Mouse (Mus musculus) liver, embryonic 11.5 days (tissue): ENCODE data around the gene Kcnq1. TPM values are rescaled to one million over a fixed set of nuclear protein-coding genes. Genes with fewer than 3 reads are reported as not detected.

ENCODE experiments used
- ATAC-seq: fragments of 200-750 bp; cut with Nextera tagmentation; replicated peaks from 2 replicates; pipeline ENCODE4 v1.8.0; 2017; ENCODE audit warnings: moderate number of reproducible peaks, mild to moderate bottlenecking, moderate TSS enrichment, moderate library complexity; ENCODE audit not compliant: low FRiP score
- DNase-seq: peaks from one replicate; pipeline ENCODE4 v3.0.0-alpha.2; 2017; ENCODE audit warnings: low spot score
- H3K27ac ChIP-seq: fragments of 300-500 bp; sonication (generic); 2 replicates; pipeline ENCODE4 v1.5.1; 2014; ENCODE audit warnings: mild to moderate bottlenecking, low read depth, low read length, control low read depth
- H3K27me3 ChIP-seq: fragments of 300-500 bp; sonication (generic); replicated peaks from 2 replicates; pipeline ENCODE4 v1.6.1; 2014; ENCODE audit warnings: low read length, mixed read lengths; ENCODE audit not compliant: control insufficient read depth, insufficient read depth
- H3K36me3 ChIP-seq: fragments of 300-500 bp; sonication (generic); 2 replicates; pipeline ENCODE4 v1.6.1; 2014; ENCODE audit warnings: mild to moderate bottlenecking, low read length, moderate library complexity, mixed read lengths; ENCODE audit not compliant: control insufficient read depth, insufficient read depth
- H3K4me1 ChIP-seq: fragments of 300-500 bp; sonication (generic); replicated peaks from 2 replicates; pipeline ENCODE4 v1.6.1; 2014; ENCODE audit warnings: low read length, mixed read lengths; ENCODE audit not compliant: control insufficient read depth, insufficient read depth
- H3K4me2 ChIP-seq: fragments of 300-500 bp; sonication (generic); 2 replicates; pipeline ENCODE4 v1.6.1; 2014; ENCODE audit warnings: mild to moderate bottlenecking, control low read depth, moderate library complexity
- H3K4me3 ChIP-seq: fragments of 300-500 bp; sonication (generic); 2 replicates; pipeline ENCODE4 v1.5.1; 2014; ENCODE audit warnings: low read depth, low read length, control low read depth
- H3K9ac ChIP-seq: fragments of 300-500 bp; sonication (generic); 2 replicates; pipeline ENCODE4 v1.6.1; 2014; ENCODE audit warnings: low read depth, low read length, control low read depth
- H3K9me3 ChIP-seq: fragments of 300-500 bp; sonication (generic); 2 replicates; pipeline ENCODE4 v1.6.1; 2016; ENCODE audit warnings: low read length, inconsistent platforms, mixed read lengths; ENCODE audit not compliant: control insufficient read depth
- WGBS: fragments of 180-500 bp; shearing (Covaris S2); extraction: QIAGEN DNeasy Blood & Tissue Kit; methylation state at CpG from one replicate; pipeline ENCODE4 v1.1.7; 2014; 5-methylcytosine and 5-hydroxymethylcytosine counted together
- polyA plus RNA-seq: library from polyadenylated mRNA; unstranded; fragments of >200 nt; fragmentation: Nextera tagmentation; extraction: Ambion mirVana; gene quantifications from 2 replicates; pipeline ENCODE4 v1.2.1, GENCODE M21; 2014

Kcnq1 gene
- polyA plus RNA-seq, 1 experiment from 2014 or later = 0.59 TPM

DNA sequence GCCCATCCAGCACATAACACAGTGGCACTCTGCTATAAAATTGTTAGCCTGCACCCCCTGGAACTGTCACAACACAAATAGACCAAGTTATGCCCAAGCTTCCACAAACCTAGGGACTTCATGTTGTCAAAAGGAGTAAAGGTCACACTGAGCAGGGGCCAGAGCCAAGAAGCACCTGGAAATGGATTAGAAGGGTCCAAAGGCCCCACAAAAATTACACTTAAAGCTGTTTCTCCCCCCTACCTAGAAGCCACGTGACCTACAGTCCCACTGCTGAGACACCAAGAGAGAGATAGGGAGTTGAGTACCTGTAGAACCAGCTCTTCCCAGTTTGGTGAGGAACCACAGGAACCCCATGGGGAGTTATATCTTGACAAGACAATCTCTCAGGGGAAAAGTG is 253.6 kb downstream of the Kcnq1 start:
- Histone ChIP-seq H3K27me3 (no peaks in the 10 kb centered on the region; the same call in 1 of the 2 replicates), H3K9me3 (no peaks in the 10 kb centered on the region), H3K4me2 (no peak overlapping the region), H3K36me3 (no peaks in the 10 kb centered on the region), H3K4me1 (peaks cover 7% of the 10 kb centered on the region), H3K4me3 (no peak overlapping the region), H3K27ac (no peak overlapping the region), H3K9ac (no peak overlapping the region)
- DNase-seq (no peak), ATAC-seq (no peak)
- 75% methylated on average over 1 of the region's 1 CpGs for WGBS

DNA sequence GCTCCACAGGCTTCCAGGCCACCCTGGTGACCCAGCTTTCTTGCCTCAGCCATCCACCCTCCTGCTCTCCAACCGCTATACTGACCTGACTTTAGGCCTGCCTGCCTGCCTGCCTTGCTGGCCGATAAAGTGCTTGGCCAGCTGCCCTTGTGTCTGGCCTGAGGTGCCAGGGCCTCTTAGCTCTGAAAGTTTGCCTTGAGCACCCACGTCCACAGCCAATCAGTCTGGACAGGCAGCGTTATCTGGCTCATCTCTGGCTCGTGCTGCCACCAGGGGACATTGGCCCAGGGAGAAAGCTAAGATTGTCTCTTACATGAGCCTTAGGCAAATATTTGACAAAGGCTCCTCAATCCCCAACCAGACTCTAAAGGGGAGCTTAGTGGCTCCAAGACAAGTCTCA is 254.6 kb downstream of the Kcnq1 start:
- ATAC-seq (no peak), DNase-seq (no peak)
- Histone ChIP-seq H3K4me1 (peaks cover 16% of the 10 kb centered on the region), H3K4me2 (no peak overlapping the region), H3K4me3 (no peak overlapping the region), H3K9me3 (no peaks in the 10 kb centered on the region), H3K9ac (no peak overlapping the region), H3K27ac (no peak overlapping the region), H3K27me3 (no peaks in the 10 kb centered on the region; the same call in 1 of the 2 replicates), H3K36me3 (no peaks in the 10 kb centered on the region)
- 64% methylated on average over 5 of the region's 5 CpGs for WGBS

- ATAC-seq = no peak
- 72% methylated on average over 7 of the region's 7 CpGs for WGBS
- no peaks in the 10 kb centered on the region; the same call in 1 of the 2 replicates for H3K27me3 ChIP-seq
- H3K4me1 ChIP-seq = peaks cover 27% of the 10 kb centered on the region
- no peaks in the 10 kb centered on the region for H3K9me3 ChIP-seq
- H3K9ac ChIP-seq = no peak overlapping the region
- H3K4me3 ChIP-seq = no peak overlapping the region
- no peaks in the 10 kb centered on the region for H3K36me3 ChIP-seq
- DNase-seq = no peak
- H3K4me2 ChIP-seq = no peak overlapping the region
- no peak overlapping the region for H3K27ac ChIP-seq
These were observed 258.1 kb downstream of the Kcnq1 start for GRCm38 (mm10) chr7:143364092-143364832.

- Histone ChIP-seq H3K36me3 (no peaks in the 10 kb centered on the region), H3K9ac (no peak overlapping the region), H3K4me1 (peaks cover 27% of the 10 kb centered on the region), H3K27me3 (no peaks in the 10 kb centered on the region; the same call in 1 of the 2 replicates), H3K4me3 (no peak overlapping the region), H3K9me3 (no peaks in the 10 kb centered on the region), H3K27ac (no peak overlapping the region), H3K4me2 (no peak overlapping the region)
- 0 out of 2 replicates have a peak, but pooled peaks have one; percentile 36 for ATAC-seq
- 71% methylated on average over 8 of the region's 8 CpGs for WGBS
- no peak for DNase-seq
These were observed 259.0 kb downstream of the Kcnq1 start for GRCm38 (mm10) chr7:143364969-143365839.

GRCm38 (mm10) chr7:143367366-143368266 is 261.5 kb downstream of the Kcnq1 start:
- Histone ChIP-seq H3K36me3 (no peaks in the 10 kb centered on the region), H3K4me2 (peak overlapping the region; percentile 12; the same call in 1 of the 2 replicates), H3K4me3 (no peak overlapping the region), H3K27me3 (no peaks in the 10 kb centered on the region; the same call in 1 of the 2 replicates), H3K4me1 (peaks cover 29% of the 10 kb centered on the region), H3K9me3 (no peaks in the 10 kb centered on the region), H3K27ac (no peak overlapping the region), H3K9ac (no peak overlapping the region)
- no peak for ATAC-seq
- WGBS = 60% methylated on average over 20 of the region's 20 CpGs
- DNase-seq = no peak

GRCm38 (mm10) chr7:143368267-143368643 is 262.1 kb downstream of the Kcnq1 start:
- DNase-seq = no peak
- no peak for ATAC-seq
- Histone ChIP-seq H3K27me3 (no peaks in the 10 kb centered on the region), H3K9me3 (no peaks in the 10 kb centered on the region), H3K36me3 (no peaks in the 10 kb centered on the region), H3K4me1 (peaks cover 30% of the 10 kb centered on the region), H3K27ac (no peak overlapping the region), H3K4me2 (no peak overlapping the region; the same call in 1 of the 2 replicates), H3K4me3 (no peak overlapping the region), H3K9ac (no peak overlapping the region)
- 78% methylated on average over 7 of the region's 7 CpGs for WGBS

GRCm38 (mm10) chr7:143371336-143371735 is 265.2 kb downstream of the Kcnq1 start:
- Histone ChIP-seq H3K4me3 (no peak overlapping the region), H3K4me2 (no peak overlapping the region), H3K9ac (no peak overlapping the region), H3K9me3 (no peaks in the 10 kb centered on the region), H3K27ac (no peak overlapping the region), H3K36me3 (no peaks in the 10 kb centered on the region), H3K27me3 (no peaks in the 10 kb centered on the region), H3K4me1 (peaks cover 10% of the 10 kb centered on the region; the same call in 1 of the 2 replicates)
- ATAC-seq (no peak), DNase-seq (no peak)
- WGBS = 37% methylated on average over 2 of the region's 2 CpGs

DNA sequence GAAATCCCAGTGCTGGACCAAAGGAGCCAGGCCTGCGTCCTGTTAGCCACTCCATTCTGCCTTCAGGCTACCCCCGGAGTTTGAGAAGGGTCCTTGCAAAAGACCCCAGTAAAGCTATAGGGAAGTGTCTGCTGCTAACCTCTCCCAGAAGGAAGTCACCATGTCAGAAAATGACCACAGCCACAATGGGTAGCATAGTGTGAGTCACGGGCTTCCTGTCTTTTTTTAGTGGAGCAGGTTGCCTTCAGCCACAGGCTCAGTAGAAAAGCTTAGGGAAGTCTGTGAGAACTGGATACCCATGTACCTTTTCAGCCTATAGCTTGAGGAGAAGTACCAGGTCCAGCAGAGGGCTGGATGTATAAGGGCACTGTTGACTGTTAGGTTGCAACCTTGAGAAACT is 267.1 kb downstream of the Kcnq1 start:
- no peak overlapping the region for H3K4me3 ChIP-seq
- ATAC-seq (no peak), DNase-seq (no peak)
- no peaks in the 10 kb centered on the region for H3K9me3 ChIP-seq
- no peak overlapping the region for H3K27ac ChIP-seq
- H3K4me2 ChIP-seq = no peak overlapping the region
- no peak overlapping the region for H3K9ac ChIP-seq
- 0 out of 2 replicates have a peak, but pooled peaks cover 2% of the 10 kb centered on the region for H3K4me1 ChIP-seq
- H3K36me3 ChIP-seq = no peaks in the 10 kb centered on the region
- no peaks in the 10 kb centered on the region for H3K27me3 ChIP-seq
- 41% methylated on average over 3 of the region's 3 CpGs for WGBS
